Mouse (Mus musculus) brain, embryonic 14.5 days (tissue): ENCODE measurements around the gene Ccdc142.

Experiments
- CTCF ChIP-seq: fragments of 200-500 bp; IDR thresholded peaks from 2 replicates; pipeline ENCODE4 v1.5.1; 2012; ENCODE audit warnings: inconsistent platforms, mild to moderate bottlenecking, moderate library complexity, borderline replicate concordance; ENCODE audit not compliant: insufficient read depth, insufficient read length; ENCODE audit errors: extremely low read depth
- POLR2A ChIP-seq: fragments of 200-500 bp; IDR thresholded peaks from 2 replicates; pipeline ENCODE4 v1.6.1; 2012; ENCODE audit warnings: mild to moderate bottlenecking, inconsistent platforms, borderline replicate concordance; ENCODE audit not compliant: poor library complexity, insufficient read depth, insufficient read length, severe bottlenecking; ENCODE audit errors: extremely low read depth

DNA sequence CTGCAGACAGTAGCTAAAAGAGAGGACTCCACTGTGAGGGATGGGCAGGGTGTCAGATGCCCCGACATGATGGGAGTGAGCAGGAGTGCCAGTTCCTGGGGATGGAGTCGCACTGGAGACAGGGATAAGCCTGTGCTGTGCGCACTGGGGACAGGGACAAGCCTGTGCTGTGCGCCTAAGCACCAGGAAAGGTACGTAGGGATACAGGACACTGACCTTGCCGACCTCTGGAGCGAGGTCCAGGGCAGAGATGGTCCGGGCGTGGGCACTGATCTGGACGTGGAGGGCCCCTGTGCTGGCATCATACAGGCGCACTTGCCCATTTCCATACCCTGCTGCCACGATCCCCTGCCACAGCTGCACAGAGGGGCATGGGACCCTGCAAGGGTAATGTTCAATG is 51.6 kb downstream of the Ccdc142 start:
- TF ChIP-seq POLR2A (no peak), CTCF (no peak)
